8 mouse cellular contexts compared by ENCODE assay signal in genomic region chr9:114026261-114026934, GRCm38 (mm10). TPM values are rescaled to one million over a fixed set of nuclear protein-coding genes. Genes with fewer than 3 reads are reported as not detected.
DNase-seq lines count a peak whose midpoint lies in the region; ATAC-seq lines count a peak whose summit lies in the region.

No protein-coding gene starts in this region.

- no peaks in the 10 kb centered on the region for H3K9me3 ChIP-seq in hindbrain, embryonic 16.5 days (ENCODE audit: control insufficient read depth, low read length)

- H3K36me3 ChIP-seq in hindbrain, embryonic 16.5 days (ENCODE audit: control insufficient read depth, insufficient read depth, low read length), result no peaks in the 10 kb centered on the region

- H3K4me2 ChIP-seq in hindbrain, embryonic 16.5 days (ENCODE audit: low read length), result peak overlapping the region; percentile 87

- H3K4me3 ChIP-seq in hindbrain, embryonic 16.5 days (ENCODE audit: low read length), result peak overlapping the region; percentile 77

- H3K27me3 ChIP-seq in hindbrain, embryonic 16.5 days (replicated peaks; ENCODE audit: control insufficient read depth, insufficient read depth, low read length), result no peaks in the 10 kb centered on the region

- peak; percentile 80 for DNase-seq in WW6 (ENCODE audit: low read depth, low spot score)
- DNase-seq in cerebellum, postnatal 25 days, result peak; percentile 90 to 95
- peak; percentile 62 to 74 for DNase-seq in frontal cortex, postnatal 25 days (ENCODE audit: low spot score in 2 of 2)
- DNase-seq in left cerebral cortex, adult 18-20 months (ENCODE audit: low spot score in 2 of 2), result peak; percentile 85 to 92
- DNase-seq in lung, postnatal 4 days, result peak; percentile 78 to 83
- DNase-seq in retina, postnatal 1 day, result peak; percentile 94
- DNase-seq in thymus, postnatal 4 days, result peak; percentile 91

- under 1% methylated on average over 43 of the region's 52 CpGs for WGBS in hindbrain, embryonic 16.5 days

- peak; percentile 97 for ATAC-seq in hindbrain, embryonic 16.5 days

- H3K9ac ChIP-seq in hindbrain, embryonic 16.5 days (ENCODE audit: low read depth, low read length), result peak overlapping the region; percentile 86

- H3K4me1 ChIP-seq in hindbrain, embryonic 16.5 days (ENCODE audit: control insufficient read depth, insufficient read depth, low read depth, low read length), result peaks cover 11% of the 10 kb centered on the region

- H3K27ac ChIP-seq in hindbrain, embryonic 16.5 days (ENCODE audit: low read depth, low read length), result peak overlapping the region; percentile 83

RNA-seq across cellular contexts. Expression of gene Fbxl2, which starts 19.6 kb away (rescaled TPM):
- polyA plus RNA-seq in hindbrain, embryonic 16.5 days (2015; fragmentation: Nextera tagmentation; extraction: Ambion mirVana), result 29.3 and 31.9 TPM in 2 replicates
- 10 to 100 TPM; 55.3 to 57.6 TPM for total RNA-seq in left cerebral cortex, adult 18-20 months (2021)

RNA-seq across cellular contexts. Expression of gene Susd5, which starts 30.5 kb away (rescaled TPM):
- polyA plus RNA-seq in hindbrain, embryonic 16.5 days (2015; fragmentation: Nextera tagmentation; extraction: Ambion mirVana), result 0.84 and 1.8 TPM in 2 replicates
- 10 to 100 TPM in 1 of 2 experiments, 1 to 10 TPM in 1; 8.1 to 10.3 TPM for total RNA-seq in left cerebral cortex, adult 18-20 months (2021)

Comparison
In these comparisons a context has a peak if more than half of its experiments do, and no peak if none do; other contexts are left out.
1. Peak in every context shown above with its lines: DNase-seq, ATAC-seq, H3K4me3 ChIP-seq and H3K27ac ChIP-seq.